Mouse (Mus musculus): Measurements from ENCODE around the gene Trio. TPM values are rescaled to one million over a fixed set of nuclear protein-coding genes. Genes with fewer than 3 reads are reported as not detected.

Trio gene
- polyA plus RNA-seq, 1 experiment from 2014 or later = 65.1 TPM

- Histone ChIP-seq H3K27ac (ENCODE audit: low read depth, low read length) (no peak overlapping the region), H3K4me1 (ENCODE audit: control insufficient read depth, insufficient read depth, low read length) (peaks cover 55% of the 10 kb centered on the region), H3K36me3 (ENCODE audit: control insufficient read depth, insufficient read depth, low read length) (no peaks in the 10 kb centered on the region), H3K27me3 (ENCODE audit: control insufficient read depth, insufficient read depth, low read length) (no peaks in the 10 kb centered on the region), H3K4me2 (ENCODE audit: low read depth, low read length) (no peak overlapping the region), H3K4me3 (ENCODE audit: low read depth, low read length) (no peak overlapping the region), H3K9me3 (ENCODE audit: control insufficient read depth, low read length) (no peaks in the 10 kb centered on the region), H3K9ac (replicated peaks; ENCODE audit: low read depth, low read length) (no peak overlapping the region)
- no peak for ATAC-seq (ENCODE audit: low read depth)
- WGBS = 93% methylated on average over 5 of the region's 5 CpGs
Measured at GRCm38 (mm10) chr15:27791141-27791540, 234.5 kb downstream of the Trio start.

- Histone ChIP-seq H3K4me1 (ENCODE audit: control insufficient read depth, insufficient read depth, low read length) (peaks cover 58% of the 10 kb centered on the region), H3K9me3 (ENCODE audit: control insufficient read depth, low read length) (no peaks in the 10 kb centered on the region), H3K9ac (replicated peaks; ENCODE audit: low read depth, low read length) (no peak overlapping the region), H3K36me3 (ENCODE audit: control insufficient read depth, insufficient read depth, low read length) (no peaks in the 10 kb centered on the region), H3K27me3 (ENCODE audit: control insufficient read depth, insufficient read depth, low read length) (no peaks in the 10 kb centered on the region), H3K27ac (ENCODE audit: low read depth, low read length) (no peak overlapping the region), H3K4me2 (ENCODE audit: low read depth, low read length) (no peak overlapping the region), H3K4me3 (ENCODE audit: low read depth, low read length) (no peak overlapping the region)
- 83% methylated on average over 6 of the region's 6 CpGs for WGBS
- ATAC-seq (ENCODE audit: low read depth) = no peak
Measured at GRCm38 (mm10) chr15:27790699-27791098, 234.9 kb downstream of the Trio start.

- H3K9ac ChIP-seq (replicated peaks; ENCODE audit: low read depth, low read length) = no peak overlapping the region
- 25% methylated on average over 3 of the region's 3 CpGs for WGBS
- H3K4me1 ChIP-seq (ENCODE audit: control insufficient read depth, insufficient read depth, low read length) = peaks cover 72% of the 10 kb centered on the region
Measured at GRCm38 (mm10) chr15:27789325-27789724, 236.3 kb downstream of the Trio start.

GRCm38 (mm10) chr15:27788122-27788759 lies 237.4 kb downstream of the Trio start:
- H3K36me3 ChIP-seq (ENCODE audit: control insufficient read depth, insufficient read depth, low read length) = no peaks in the 10 kb centered on the region
- peaks cover 75% of the 10 kb centered on the region for H3K4me1 ChIP-seq (ENCODE audit: control insufficient read depth, insufficient read depth, low read length)
- H3K4me3 ChIP-seq (ENCODE audit: low read depth, low read length) = peak overlapping the region; percentile 21

More at GRCm38 (mm10) chr15:27789325-27789724, 236.3 kb downstream of the Trio start:
- no peak overlapping the region for H3K4me3 ChIP-seq (ENCODE audit: low read depth, low read length)
- peak overlapping the region; percentile 85; the same call in 1 of the 2 replicates for H3K27ac ChIP-seq (ENCODE audit: low read depth, low read length)
- no peaks in the 10 kb centered on the region for H3K9me3 ChIP-seq (ENCODE audit: control insufficient read depth, low read length)
- H3K4me2 ChIP-seq (ENCODE audit: low read depth, low read length) = no peak overlapping the region
- H3K27me3 ChIP-seq (ENCODE audit: control insufficient read depth, insufficient read depth, low read length) = no peaks in the 10 kb centered on the region
- H3K36me3 ChIP-seq (ENCODE audit: control insufficient read depth, insufficient read depth, low read length) = no peaks in the 10 kb centered on the region
- ATAC-seq (ENCODE audit: low read depth) = no peak

GRCm38 (mm10) chr15:27787151-27787550 lies 238.5 kb downstream of the Trio start:
- ATAC-seq (ENCODE audit: low read depth) = no peak
- H3K4me1 ChIP-seq (ENCODE audit: control insufficient read depth, insufficient read depth, low read length) = peaks cover 80% of the 10 kb centered on the region
- H3K9ac ChIP-seq (replicated peaks; ENCODE audit: low read depth, low read length) = no peak overlapping the region
- WGBS = 68% methylated on average over 4 of the region's 4 CpGs
- H3K27me3 ChIP-seq (ENCODE audit: control insufficient read depth, insufficient read depth, low read length) = no peaks in the 10 kb centered on the region
- H3K9me3 ChIP-seq (ENCODE audit: control insufficient read depth, low read length) = no peaks in the 10 kb centered on the region
- H3K4me3 ChIP-seq (ENCODE audit: low read depth, low read length) = peak overlapping the region; percentile 21
- peak overlapping the region; percentile 33 for H3K4me2 ChIP-seq (ENCODE audit: low read depth, low read length)
- H3K27ac ChIP-seq (ENCODE audit: low read depth, low read length) = peak overlapping the region; percentile 85
- H3K36me3 ChIP-seq (ENCODE audit: control insufficient read depth, insufficient read depth, low read length) = no peaks in the 10 kb centered on the region

More at GRCm38 (mm10) chr15:27788122-27788759, 237.4 kb downstream of the Trio start:
- 34% methylated on average over 17 of the region's 17 CpGs for WGBS
- peak overlapping the region; percentile 33; the same call in 1 of the 2 replicates for H3K4me2 ChIP-seq (ENCODE audit: low read depth, low read length)
- H3K27me3 ChIP-seq (ENCODE audit: control insufficient read depth, insufficient read depth, low read length) = no peaks in the 10 kb centered on the region
- peak overlapping the region; percentile 26 for H3K9ac ChIP-seq (replicated peaks; ENCODE audit: low read depth, low read length)
- ATAC-seq (ENCODE audit: low read depth) = peak; percentile 50
- H3K9me3 ChIP-seq (ENCODE audit: control insufficient read depth, low read length) = no peaks in the 10 kb centered on the region
- peak overlapping the region; percentile 85 for H3K27ac ChIP-seq (ENCODE audit: low read depth, low read length)

GRCm38 (mm10) chr15:27786418-27786817 lies 239.2 kb downstream of the Trio start:
- no peaks in the 10 kb centered on the region for H3K9me3 ChIP-seq (ENCODE audit: control insufficient read depth, low read length)
- peaks cover 88% of the 10 kb centered on the region for H3K4me1 ChIP-seq (ENCODE audit: control insufficient read depth, insufficient read depth, low read length)
- H3K27me3 ChIP-seq (ENCODE audit: control insufficient read depth, insufficient read depth, low read length) = no peaks in the 10 kb centered on the region
- ATAC-seq (ENCODE audit: low read depth) = no peak
- H3K4me3 ChIP-seq (ENCODE audit: low read depth, low read length) = peak overlapping the region; percentile 21
- H3K36me3 ChIP-seq (ENCODE audit: control insufficient read depth, insufficient read depth, low read length) = no peaks in the 10 kb centered on the region
- no peak overlapping the region for H3K9ac ChIP-seq (replicated peaks; ENCODE audit: low read depth, low read length)
- H3K4me2 ChIP-seq (ENCODE audit: low read depth, low read length) = peak overlapping the region; percentile 33; the same call in 1 of the 2 replicates
- peak overlapping the region; percentile 25; the same call in 1 of the 2 replicates for H3K27ac ChIP-seq (ENCODE audit: low read depth, low read length)
- 38% methylated on average over 11 of the region's 11 CpGs for WGBS

GRCm38 (mm10) chr15:27785280-27786001 lies 240.2 kb downstream of the Trio start:
- no peaks in the 10 kb centered on the region for H3K27me3 ChIP-seq (ENCODE audit: control insufficient read depth, insufficient read depth, low read length)
- 37% methylated on average over 12 of the region's 12 CpGs for WGBS
- H3K4me2 ChIP-seq (ENCODE audit: low read depth, low read length) = peak overlapping the region; percentile 33; the same call in 1 of the 2 replicates
- no peaks in the 10 kb centered on the region for H3K9me3 ChIP-seq (ENCODE audit: control insufficient read depth, low read length)
- ATAC-seq (ENCODE audit: low read depth) = no peak
- no peak overlapping the region for H3K9ac ChIP-seq (replicated peaks; ENCODE audit: low read depth, low read length)
- no peaks in the 10 kb centered on the region for H3K36me3 ChIP-seq (ENCODE audit: control insufficient read depth, insufficient read depth, low read length)
- peak overlapping the region; percentile 4; the same call in 1 of the 2 replicates for H3K4me3 ChIP-seq (ENCODE audit: low read depth, low read length)
- peak overlapping the region; percentile 44 for H3K27ac ChIP-seq (ENCODE audit: low read depth, low read length)
- H3K4me1 ChIP-seq (ENCODE audit: control insufficient read depth, insufficient read depth, low read length) = peaks cover 92% of the 10 kb centered on the region

- Histone ChIP-seq H3K4me3 (ENCODE audit: low read depth, low read length) (no peak overlapping the region), H3K27ac (ENCODE audit: low read depth, low read length) (peak overlapping the region; percentile 89), H3K9me3 (ENCODE audit: control insufficient read depth, low read length) (no peaks in the 10 kb centered on the region), H3K36me3 (ENCODE audit: control insufficient read depth, insufficient read depth, low read length) (no peaks in the 10 kb centered on the region), H3K9ac (replicated peaks; ENCODE audit: low read depth, low read length) (peak overlapping the region; percentile 22; the same call in 1 of the 2 replicates), H3K4me2 (ENCODE audit: low read depth, low read length) (peak overlapping the region; percentile 26; the same call in 1 of the 2 replicates), H3K4me1 (ENCODE audit: control insufficient read depth, insufficient read depth, low read length) (peaks cover 96% of the 10 kb centered on the region), H3K27me3 (ENCODE audit: control insufficient read depth, insufficient read depth, low read length) (no peaks in the 10 kb centered on the region)
- WGBS = 12% methylated on average over 10 of the region's 10 CpGs
- 0 out of 2 replicates have a peak, but pooled peaks have one; percentile 1 for ATAC-seq (ENCODE audit: low read depth)
Measured at GRCm38 (mm10) chr15:27784126-27784563, 241.5 kb downstream of the Trio start.
